Mouse (Mus musculus) heart, embryonic 14.5 days (tissue): ENCODE measurements around the gene Tmem136. TPM values are rescaled to one million over a fixed set of nuclear protein-coding genes. Genes with fewer than 3 reads are reported as not detected.
A peak's percentile ranks its signal among the peaks of the same experiment; 100 is the strongest.

Experiments used
- ATAC-seq: fragments of 200-750 bp; cut with Nextera tagmentation; 2 replicates; pipeline ENCODE4 v1.8.0; 2017; ENCODE audit warnings: low read depth, moderate TSS enrichment; ENCODE audit not compliant: insufficient number of reproducible peaks, insufficient read depth, low FRiP score
- H3K27ac ChIP-seq, 2 experiments: fragments of 200-500 bp in 1 of 2; fragments of 300-500 bp in 1 of 2; sonication (generic) in 1 of 2; replicated peaks in 1 of 2; 2 replicates each; pipeline ENCODE4 v1.5.1; 2012 to 2014; ENCODE audit warnings: low read depth in 2 of 2, low read length in 2 of 2, control low read depth in 1 of 2, mild to moderate bottlenecking in 1 of 2, mixed read lengths in 1 of 2; ENCODE audit not compliant: control insufficient read depth in 1 of 2, insufficient read depth in 1 of 2
- H3K27me3 ChIP-seq: fragments of 300-500 bp; sonication (generic); 2 replicates; pipeline ENCODE4 v1.6.1; 2014; ENCODE audit warnings: mild to moderate bottlenecking, low read length, control low read depth; ENCODE audit not compliant: control insufficient read depth, insufficient read depth
- H3K36me3 ChIP-seq: fragments of 300-500 bp; sonication (generic); 2 replicates; pipeline ENCODE4 v1.6.1; 2014; ENCODE audit warnings: mild to moderate bottlenecking, control low read depth, low read length, mixed read lengths; ENCODE audit not compliant: control insufficient read depth, insufficient read depth
- H3K4me1 ChIP-seq, 2 experiments: fragments of 200-500 bp in 1 of 2; fragments of 300-500 bp in 1 of 2; sonication (generic) in 1 of 2; 2 replicates each; pipeline ENCODE4 v1.6.1; 2012 to 2014; ENCODE audit warnings: low read length in 2 of 2, control low read depth in 1 of 2, mixed read lengths in 1 of 2; ENCODE audit not compliant: control insufficient read depth in 2 of 2, insufficient read depth in 2 of 2
- H3K4me2 ChIP-seq: fragments of 300-500 bp; sonication (generic); 2 replicates; pipeline ENCODE4 v1.6.1; 2014; ENCODE audit warnings: mild to moderate bottlenecking, low read length
- H3K4me3 ChIP-seq, 2 experiments: fragments of 200-500 bp in 1 of 2; fragments of 300-500 bp in 1 of 2; sonication (generic) in 1 of 2; 2 replicates each; pipeline ENCODE4 v1.5.1; 2012 to 2014; ENCODE audit warnings: low read length in 2 of 2, mild to moderate bottlenecking in 2 of 2, control low read depth in 1 of 2, low read depth in 1 of 2, moderate library complexity in 1 of 2; ENCODE audit not compliant: control insufficient read depth in 1 of 2, insufficient read depth in 1 of 2
- H3K9ac ChIP-seq: fragments of 300-500 bp; sonication (generic); 2 replicates; pipeline ENCODE4 v1.6.1; 2014; ENCODE audit warnings: mild to moderate bottlenecking, low read length
- H3K9me3 ChIP-seq: fragments of 300-500 bp; sonication (generic); 2 replicates; pipeline ENCODE4 v1.6.1; 2016; ENCODE audit warnings: low read length, control low read depth; ENCODE audit not compliant: control insufficient read depth
- WGBS: fragments of 180-500 bp; shearing (Covaris S2); extraction: QIAGEN DNeasy Blood & Tissue Kit; methylation state at CpG from one replicate; pipeline ENCODE4 v1.1.7; 2014; 5-methylcytosine and 5-hydroxymethylcytosine counted together
- polyA plus RNA-seq: library from polyadenylated mRNA; unstranded; fragments of >200 nt; fragmentation: Nextera tagmentation; extraction: Ambion mirVana; gene quantifications from 2 replicates; pipeline ENCODE4 v1.2.1, GENCODE M21; 2014

Tmem136 gene
- 15.1 and 17.2 TPM in 2 replicates for polyA plus RNA-seq

DNA sequence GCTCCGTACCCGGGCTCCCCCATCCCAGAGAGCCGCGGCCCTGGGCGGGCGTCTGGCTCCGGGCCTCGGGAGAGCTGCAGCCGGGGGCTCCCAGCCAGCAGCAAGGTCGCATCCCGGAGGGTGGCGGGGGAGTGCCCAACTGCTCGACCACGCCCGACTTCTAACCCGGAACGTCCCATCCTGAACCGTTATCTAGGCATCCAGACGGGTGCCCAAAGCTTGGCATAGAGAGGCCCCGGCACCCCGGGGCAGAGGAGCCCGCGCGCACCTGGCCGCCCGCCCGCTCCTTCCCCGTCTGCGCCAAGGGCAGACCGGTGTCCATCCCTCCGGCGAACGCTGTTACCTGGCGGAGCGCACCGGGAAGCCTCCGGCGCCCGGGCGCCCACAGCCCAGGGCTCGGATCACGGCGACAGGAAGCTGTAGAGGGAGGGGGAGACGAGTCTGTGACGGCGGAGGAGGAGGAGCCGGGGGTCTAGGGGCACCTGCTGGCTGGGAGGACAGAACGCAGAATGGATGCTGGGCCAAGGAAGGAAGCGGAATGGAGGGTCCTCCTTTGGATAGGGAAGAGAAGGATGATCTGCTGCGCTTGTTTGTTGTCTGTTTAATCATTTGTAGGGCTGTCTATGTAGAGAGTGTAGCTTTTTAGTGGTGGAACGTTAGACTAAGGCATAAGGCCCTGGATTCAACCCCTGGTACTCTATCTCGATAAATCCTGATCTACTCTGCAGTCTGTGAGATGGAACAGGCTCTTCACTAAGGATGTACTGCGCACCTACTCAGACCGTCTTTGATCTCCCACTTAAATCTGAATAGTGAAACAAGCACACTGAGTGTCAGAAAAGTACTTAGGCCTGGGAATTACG is at the start of gene Tmem136:
Gene Tmem136 (minus strand): TSS at position 437 of the 863 bp plus-strand sequence.
- peak within 1 kb of the TSS; percentile 65 for H3K4me2 ChIP-seq
- peaks cover 0 to 16% of the 10 kb centered on the region in 2 experiments; a peak in 2 of 4 replicates for H3K4me1 ChIP-seq
- 5% methylated on average over 55 of the region's 55 CpGs for WGBS
- peak within 1 kb of the TSS; percentile 75 to 82 for H3K4me3 ChIP-seq
- peaks cover 12% of the 10 kb centered on the region for H3K36me3 ChIP-seq
- peak; percentile 88 for ATAC-seq
- H3K9ac ChIP-seq, result peak within 1 kb of the TSS; percentile 89
- H3K27me3 ChIP-seq, result no peaks in the 10 kb centered on the region
- peak within 1 kb of the TSS; percentile 60 to 70 for H3K27ac ChIP-seq
- no peaks in the 10 kb centered on the region for H3K9me3 ChIP-seq

DNA sequence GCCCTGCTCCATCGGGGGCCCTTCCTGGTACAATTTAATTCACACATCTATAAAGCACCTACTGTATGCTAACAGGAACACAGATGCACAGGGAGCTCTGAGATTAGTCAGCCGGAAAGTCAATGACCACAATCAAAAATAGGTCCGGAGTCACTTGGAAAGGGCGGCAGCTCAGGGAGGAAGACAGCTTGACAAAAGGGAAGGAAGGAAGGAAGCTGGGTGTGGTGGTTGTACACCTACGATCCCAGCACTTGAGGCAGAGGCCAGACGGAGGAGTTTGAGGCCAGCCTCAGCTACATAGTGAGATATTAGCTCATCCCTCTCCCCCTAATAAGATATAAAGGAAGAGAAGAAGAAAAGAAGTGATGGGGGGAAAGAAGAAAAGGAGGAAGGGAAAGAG is 39.6 kb upstream of the Tmem136 start:
- H3K27me3 ChIP-seq, result peaks cover 26% of the 10 kb centered on the region; the same call in 1 of the 2 replicates
- no peak overlapping the region for H3K4me2 ChIP-seq
- no peak overlapping the region for H3K27ac ChIP-seq
- H3K4me3 ChIP-seq, result no peak overlapping the region
- 53% methylated on average over 6 of the region's 6 CpGs for WGBS
- H3K4me1 ChIP-seq, result 0 out of 4 replicates have a peak, but pooled peaks cover 0 to 3% of the 10 kb centered on the region in 2 experiments
- no peaks in the 10 kb centered on the region for H3K36me3 ChIP-seq
- no peak for ATAC-seq
- no peaks in the 10 kb centered on the region for H3K9me3 ChIP-seq
- H3K9ac ChIP-seq, result no peak overlapping the region

DNA sequence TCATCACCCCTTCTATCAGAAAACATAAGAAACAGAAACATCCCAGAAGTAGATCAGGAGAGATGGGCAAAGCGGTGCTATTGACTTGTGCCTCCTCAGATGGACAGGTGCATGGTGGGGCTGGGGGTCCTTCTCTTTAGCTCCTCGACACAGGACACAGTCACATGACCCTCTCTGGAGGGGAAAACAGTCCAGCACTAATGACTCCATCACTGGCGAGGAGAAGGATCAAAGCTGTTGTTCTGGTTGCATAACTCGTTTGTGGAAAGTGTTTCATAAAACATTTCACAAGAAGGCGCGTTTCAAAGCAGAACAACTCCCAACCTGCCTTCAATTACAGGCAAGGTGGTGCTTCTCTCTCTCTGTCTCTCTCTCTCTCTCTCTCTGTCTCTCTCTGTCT is 35.4 kb upstream of the Tmem136 start:
- Histone ChIP-seq H3K9ac (no peak overlapping the region), H3K4me3 (no peak overlapping the region), H3K4me2 (no peak overlapping the region), H3K4me1 (peaks cover 6 to 16% of the 10 kb centered on the region in 2 experiments; a peak in 3 of 4 replicates), H3K9me3 (no peaks in the 10 kb centered on the region), H3K36me3 (no peaks in the 10 kb centered on the region), H3K27ac (no peak overlapping the region), H3K27me3 (peaks cover 36% of the 10 kb centered on the region; the same call in 1 of the 2 replicates)
- 85% methylated on average over 6 of the region's 6 CpGs for WGBS
- no peak for ATAC-seq

DNA sequence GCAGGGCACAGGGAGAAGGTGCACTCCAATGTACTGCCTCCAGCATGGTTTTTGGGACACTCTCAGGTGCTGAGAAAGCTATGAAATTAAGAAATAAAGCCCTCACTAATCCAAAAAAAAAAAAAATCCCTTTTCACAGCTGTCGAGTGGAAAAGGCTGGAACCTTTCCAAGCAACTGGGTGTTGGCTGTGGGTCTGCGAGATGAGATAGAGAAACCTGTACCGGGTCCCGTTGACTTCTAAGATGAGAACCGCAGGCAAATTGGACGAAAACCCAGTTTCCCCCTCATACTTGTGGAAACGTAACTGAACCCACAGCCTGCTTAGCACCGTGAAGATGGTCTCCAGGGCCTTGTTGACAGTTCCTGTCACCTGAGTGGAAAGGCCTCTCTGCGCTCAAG is 34.6 kb upstream of the Tmem136 start:
- H3K27ac ChIP-seq, result no peak overlapping the region
- 46% methylated on average over 9 of the region's 9 CpGs for WGBS
- no peak overlapping the region for H3K9ac ChIP-seq
- H3K36me3 ChIP-seq, result no peaks in the 10 kb centered on the region
- H3K9me3 ChIP-seq, result no peaks in the 10 kb centered on the region
- ATAC-seq, result no peak
- H3K4me1 ChIP-seq, result peaks cover 6 to 16% of the 10 kb centered on the region in 2 experiments; a peak in 3 of 4 replicates
- no peak overlapping the region for H3K4me2 ChIP-seq
- H3K27me3 ChIP-seq, result peaks cover 31% of the 10 kb centered on the region; the same call in 1 of the 2 replicates
- H3K4me3 ChIP-seq, result no peak overlapping the region

DNA sequence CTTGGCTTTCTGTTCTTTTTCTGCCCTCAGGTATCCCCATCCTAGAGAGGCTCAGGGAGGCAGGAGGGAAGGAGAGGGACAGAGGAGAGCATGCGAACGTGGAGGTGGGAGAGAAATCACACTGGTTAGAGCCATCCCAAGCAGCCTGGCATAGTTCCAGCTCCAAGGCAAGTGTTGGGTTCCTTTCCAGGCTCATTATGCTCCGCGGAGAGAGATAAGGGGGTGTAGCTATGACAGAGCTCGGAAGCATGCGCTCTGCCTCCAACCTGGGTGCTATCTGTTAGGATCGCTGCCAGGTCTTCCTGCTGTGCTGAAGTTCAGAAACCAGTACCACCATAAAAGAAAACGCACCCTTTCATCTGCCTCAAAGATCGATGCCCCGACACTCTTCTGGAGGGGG is 33.7 kb upstream of the Tmem136 start:
- H3K27ac ChIP-seq, result no peak overlapping the region
- peaks cover 27% of the 10 kb centered on the region; the same call in 1 of the 2 replicates for H3K27me3 ChIP-seq
- H3K9ac ChIP-seq, result no peak overlapping the region
- H3K4me2 ChIP-seq, result peak overlapping the region; percentile 44
- peaks cover 6 to 16% of the 10 kb centered on the region in 2 experiments; a peak in 3 of 4 replicates for H3K4me1 ChIP-seq
- H3K36me3 ChIP-seq, result no peaks in the 10 kb centered on the region
- WGBS, result 10% methylated on average over 10 of the region's 10 CpGs
- H3K4me3 ChIP-seq, result 0 out of 4 replicates have a peak overlapping the region, but pooled peaks of 1 of the 2 experiments have one; percentile 1
- H3K9me3 ChIP-seq, result no peaks in the 10 kb centered on the region
- 0 out of 2 replicates have a peak, but pooled peaks have one; percentile 47 for ATAC-seq

DNA sequence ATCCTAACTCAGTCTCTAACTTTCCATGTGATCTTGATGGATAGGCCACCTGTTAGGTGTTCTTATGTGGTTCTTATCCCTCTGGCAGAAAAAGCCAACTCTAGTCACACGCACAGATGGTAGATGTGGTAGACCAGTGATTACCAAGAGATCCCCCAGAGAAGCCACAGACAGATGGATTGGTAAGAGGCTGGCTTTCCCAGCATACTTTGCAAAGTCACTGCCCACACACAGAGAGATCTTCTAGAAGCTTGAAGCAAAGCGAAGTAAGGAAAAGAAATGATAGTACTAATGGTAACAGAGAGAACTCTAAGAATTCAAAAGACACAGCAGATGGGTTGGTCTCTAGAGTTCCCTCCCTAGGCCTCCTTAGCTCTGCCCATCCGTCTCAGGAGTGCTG is 33.1 kb upstream of the Tmem136 start:
- peaks cover 27% of the 10 kb centered on the region; the same call in 1 of the 2 replicates for H3K27me3 ChIP-seq
- 75% methylated on average over 3 of the region's 3 CpGs for WGBS
- peaks cover 8 to 18% of the 10 kb centered on the region in 2 experiments for H3K4me1 ChIP-seq
- H3K27ac ChIP-seq, result no peak overlapping the region
- no peak overlapping the region for H3K4me3 ChIP-seq
- no peak for ATAC-seq
- H3K9ac ChIP-seq, result no peak overlapping the region
- H3K36me3 ChIP-seq, result no peaks in the 10 kb centered on the region
- no peak overlapping the region for H3K4me2 ChIP-seq
- H3K9me3 ChIP-seq, result no peaks in the 10 kb centered on the region

DNA sequence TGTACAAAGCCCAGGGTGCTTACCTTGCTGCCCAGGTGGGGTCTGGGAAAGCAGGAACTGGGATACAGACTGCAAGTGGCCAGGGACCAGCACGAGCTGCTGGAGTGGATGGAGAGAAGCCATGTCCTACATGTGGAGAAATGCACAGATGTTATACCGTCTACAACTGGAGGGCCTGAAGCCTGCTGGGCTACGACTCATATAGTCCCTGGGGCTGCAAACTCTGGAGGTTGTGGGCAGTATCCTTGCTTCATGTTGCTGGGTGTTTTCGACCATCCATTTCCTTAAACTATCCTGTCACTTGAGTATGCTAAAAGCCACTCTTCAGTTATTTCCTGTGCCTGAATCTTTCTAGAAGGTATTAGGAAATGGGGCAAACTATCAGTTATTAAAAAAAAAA is 28.8 kb upstream of the Tmem136 start:
- ATAC-seq, result no peak
- Histone ChIP-seq H3K9ac (no peak overlapping the region), H3K4me2 (no peak overlapping the region), H3K9me3 (no peaks in the 10 kb centered on the region), H3K27ac (no peak overlapping the region), H3K4me1 (peaks cover 7 to 14% of the 10 kb centered on the region in 2 experiments), H3K4me3 (no peak overlapping the region), H3K27me3 (peaks cover 13% of the 10 kb centered on the region; the same call in 1 of the 2 replicates), H3K36me3 (no peaks in the 10 kb centered on the region)
- WGBS, result 78% methylated on average over 4 of the region's 4 CpGs
